8 mouse cellular contexts compared by ENCODE assay signal in genomic region chr14:105730786-105731185, GRCm38 (mm10).
DNase-seq lines count a peak whose midpoint lies in the region; ATAC-seq and TF ChIP-seq lines count a peak whose summit lies in the region.

No protein-coding gene starts in this region.

- peak overlapping the region; percentile 59 for H3K4me2 ChIP-seq in heart, embryonic 11.5 days
- H3K4me2 ChIP-seq in kidney, embryonic 16.5 days (replicated peaks; ENCODE audit: low read depth, low read length): peak overlapping the region; percentile 26

- no peaks in the 10 kb centered on the region for H3K36me3 ChIP-seq in heart, embryonic 11.5 days (ENCODE audit: control insufficient read depth, insufficient read depth, low read length)
- H3K36me3 ChIP-seq in kidney, embryonic 16.5 days (ENCODE audit: insufficient read depth, low read length): no peaks in the 10 kb centered on the region

- 0 out of 2 replicates have a peak, but pooled peaks cover 2% of the 10 kb centered on the region for H3K4me1 ChIP-seq in lung, adult 2 months (ENCODE audit: control insufficient read depth, insufficient read depth, low read length)
- H3K4me1 ChIP-seq in heart, embryonic 11.5 days (ENCODE audit: control insufficient read depth, insufficient read depth, low read length): peaks cover 15% of the 10 kb centered on the region
- H3K4me1 ChIP-seq in kidney, embryonic 16.5 days (ENCODE audit: insufficient read depth, low read length): peaks cover 25% of the 10 kb centered on the region

- no peak for TF ChIP-seq POLR2A in lung, adult 2 months (IDR thresholded peaks at IDR 0.05; ENCODE audit: borderline replicate concordance, extremely low read depth, low read depth, low read length)

- H3K9ac ChIP-seq in heart, embryonic 11.5 days (ENCODE audit: low read depth, low read length): 0 out of 2 replicates have a peak overlapping the region, but pooled peaks have one; percentile 34
- H3K9ac ChIP-seq in kidney, embryonic 16.5 days (replicated peaks; ENCODE audit: low read length): 0 out of 2 replicates have a peak overlapping the region, but pooled peaks have one; percentile 8

- no peak for TF ChIP-seq CTCF in lung, adult 2 months (IDR thresholded peaks at IDR 0.05; ENCODE audit: insufficient read depth, low read length)

- no peaks in the 10 kb centered on the region for H3K27me3 ChIP-seq in heart, embryonic 11.5 days (ENCODE audit: control insufficient read depth, insufficient read depth, low read length)
- no peaks in the 10 kb centered on the region for H3K27me3 ChIP-seq in kidney, embryonic 16.5 days (ENCODE audit: insufficient read depth, low read length)

- no peaks in the 10 kb centered on the region for H3K9me3 ChIP-seq in heart, embryonic 11.5 days (replicated peaks; ENCODE audit: control insufficient read depth, low read length)
- H3K9me3 ChIP-seq in kidney, embryonic 16.5 days (ENCODE audit: low read length): no peaks in the 10 kb centered on the region

- peak overlapping the region; percentile 95; the same call in 1 of the 2 replicates for H3K27ac ChIP-seq in heart, embryonic 11.5 days (ENCODE audit: low read depth, low read length)
- H3K27ac ChIP-seq in kidney, embryonic 16.5 days (ENCODE audit: low read length): no peak overlapping the region

- DNase-seq in lung, adult 18-20 months: peak; percentile 55 to 68
- DNase-seq in lung, adult 2 months: no peak
- DNase-seq in cerebellum, adult 9-11 months: peak; percentile 72
- DNase-seq in lung, postnatal 4 days: peak; percentile 40 to 51
- peak; percentile 34 for DNase-seq in yolk sac, embryonic 10.5 days (ENCODE audit: low spot score)
- no peak for DNase-seq in layer of hippocampus, adult 18-20 months (ENCODE audit: low spot score in 2 of 2)

- no peak for ATAC-seq in heart, embryonic 11.5 days (replicated peaks; ENCODE audit: insufficient number of reproducible peaks, low FRiP score, low TSS enrichment)
- no peak for ATAC-seq in kidney, embryonic 16.5 days (ENCODE audit: low FRiP score, low TSS enrichment)

- WGBS in lung, adult 2 months: 42% methylated on average over 4 of the region's 4 CpGs
- 8% methylated on average over 4 of the region's 4 CpGs for WGBS in heart, embryonic 11.5 days (ENCODE audit: insufficient replicate concordance)
- 11% methylated on average over 4 of the region's 4 CpGs for WGBS in kidney, embryonic 16.5 days

- no peak overlapping the region for H3K4me3 ChIP-seq in lung, adult 2 months (replicated peaks; ENCODE audit: extremely low read depth, low read depth, low read length)
- H3K4me3 ChIP-seq in heart, embryonic 11.5 days (ENCODE audit: low read depth, low read length): no peak overlapping the region
- no peak overlapping the region for H3K4me3 ChIP-seq in kidney, embryonic 16.5 days (ENCODE audit: low read length)

Comparison
In these comparisons a context has a peak if more than half of its experiments do, and no peak if none do; other contexts are left out.
1. DNase-seq: peak in lung, adult 18-20 months (2 of 2), cerebellum, adult 9-11 months (single experiment), lung, postnatal 4 days (2 of 2) and yolk sac, embryonic 10.5 days (single experiment); none in lung, adult 2 months (single experiment) and layer of hippocampus, adult 18-20 months (0 of 2).